Mouse (Mus musculus): Measurements from ENCODE around the gene Ston1.

The Ston1 gene

DNA sequence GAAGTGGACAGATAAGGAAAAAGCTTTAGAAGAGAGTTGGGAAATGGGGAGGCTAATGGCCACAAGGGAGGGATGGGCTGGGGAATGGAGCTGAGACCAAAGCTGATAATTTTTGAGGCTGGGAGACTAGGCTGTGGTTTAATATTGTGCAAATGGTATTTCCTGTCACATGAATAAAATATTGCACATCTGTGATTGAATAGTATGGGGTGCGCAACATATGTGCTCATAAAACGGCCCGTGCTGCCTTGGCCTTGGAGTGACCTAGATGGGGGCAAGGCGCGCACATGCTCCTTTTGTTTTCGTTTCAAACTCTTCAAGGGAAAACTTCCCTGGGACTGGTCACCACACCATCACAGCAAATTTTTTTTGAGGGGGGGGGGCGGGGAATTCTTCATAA, 28.4 kb downstream of the Ston1 start:
- DNase-seq (ENCODE audit: low read depth, low spot score): no peak

- no peak for DNase-seq (ENCODE audit: low read depth, low spot score)
Measured at GRCm38 (mm10) chr17:88626347-88626811, 28.9 kb downstream of the Ston1 start.

DNA sequence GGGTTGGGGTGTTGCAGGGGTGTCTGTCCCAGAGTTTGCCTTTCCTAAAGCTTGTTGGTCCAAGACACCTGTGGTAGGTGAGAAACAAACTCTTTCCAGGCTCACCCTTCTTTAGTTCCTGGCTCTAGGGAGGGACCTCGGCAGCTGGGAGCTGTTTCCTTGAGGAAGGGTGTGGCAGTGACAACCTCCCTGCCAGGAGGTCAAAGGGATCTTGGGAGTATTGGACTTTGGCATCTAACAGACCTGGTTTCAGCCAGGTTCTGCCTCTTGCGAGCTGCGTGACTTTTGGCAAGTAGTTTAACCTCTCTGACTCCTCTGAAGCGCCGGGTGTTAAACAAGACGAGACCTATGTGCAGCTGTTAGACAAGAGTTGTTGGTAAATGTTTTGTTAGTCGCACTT, 29.7 kb downstream of the Ston1 start:
- no peak for DNase-seq (ENCODE audit: low read depth, low spot score)

DNA sequence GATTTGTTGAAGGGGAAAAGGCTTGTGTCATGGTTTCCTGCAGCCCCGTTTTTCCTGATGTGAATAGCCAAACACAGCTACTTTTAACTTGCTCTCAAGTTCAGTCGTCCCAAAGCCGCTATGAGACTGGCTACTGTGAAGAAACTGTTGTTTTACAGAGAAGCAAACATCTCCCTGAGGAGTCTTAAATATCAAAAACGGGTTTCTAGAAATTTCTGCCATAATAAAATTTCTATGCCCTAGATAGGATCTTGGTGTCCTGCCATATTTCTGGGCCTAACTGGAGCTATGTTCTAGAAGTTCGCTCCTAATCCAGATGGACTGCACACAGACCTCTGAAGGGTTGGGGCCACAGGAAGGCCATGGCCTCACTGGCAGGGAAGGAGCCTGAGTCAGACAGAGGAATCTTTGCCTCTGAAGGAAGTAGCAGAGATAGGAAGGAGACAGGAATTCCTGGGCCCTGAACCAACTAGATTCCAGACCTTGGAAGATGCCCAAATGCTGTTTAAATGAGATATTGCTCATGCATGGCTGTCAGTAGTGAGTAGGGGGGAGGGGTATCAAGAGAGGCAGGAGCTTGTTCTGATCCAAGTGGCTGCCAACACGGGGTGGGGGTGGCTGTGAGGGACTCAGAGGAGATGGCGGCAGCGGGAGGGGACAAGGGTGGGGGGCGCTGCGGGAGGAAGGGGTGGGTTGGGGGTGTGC, 31.3 kb downstream of the Ston1 start:
- DNase-seq (ENCODE audit: low read depth, low spot score): no peak

DNA sequence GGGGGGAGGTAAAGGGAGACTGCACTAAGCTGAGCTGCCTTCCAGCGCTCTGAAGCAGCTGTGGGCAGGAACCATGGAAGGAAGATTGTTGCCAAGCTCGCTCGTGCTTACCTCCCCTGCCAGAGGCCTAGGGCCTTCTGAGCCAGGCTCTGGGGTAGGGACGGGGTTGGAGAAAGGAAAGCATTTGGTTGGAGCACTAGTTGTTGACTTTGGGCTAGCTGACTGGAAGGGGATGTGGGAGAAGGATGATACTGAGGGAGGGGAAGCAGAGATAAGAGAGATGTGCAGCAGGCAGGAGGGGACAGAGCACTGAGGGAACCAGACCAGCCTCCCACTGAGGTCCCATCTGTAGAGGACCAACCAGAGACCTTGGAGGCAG, 31.9 kb downstream of the Ston1 start:
- DNase-seq (ENCODE audit: low read depth, low spot score): no peak

GRCm38 (mm10) chr17:88629931-88630553, 32.6 kb downstream of the Ston1 start:
- DNase-seq (ENCODE audit: low read depth, low spot score): no peak

- DNase-seq (ENCODE audit: low read depth, low spot score): no peak
Measured at GRCm38 (mm10) chr17:88630554-88630948, 33.1 kb downstream of the Ston1 start.

DNA sequence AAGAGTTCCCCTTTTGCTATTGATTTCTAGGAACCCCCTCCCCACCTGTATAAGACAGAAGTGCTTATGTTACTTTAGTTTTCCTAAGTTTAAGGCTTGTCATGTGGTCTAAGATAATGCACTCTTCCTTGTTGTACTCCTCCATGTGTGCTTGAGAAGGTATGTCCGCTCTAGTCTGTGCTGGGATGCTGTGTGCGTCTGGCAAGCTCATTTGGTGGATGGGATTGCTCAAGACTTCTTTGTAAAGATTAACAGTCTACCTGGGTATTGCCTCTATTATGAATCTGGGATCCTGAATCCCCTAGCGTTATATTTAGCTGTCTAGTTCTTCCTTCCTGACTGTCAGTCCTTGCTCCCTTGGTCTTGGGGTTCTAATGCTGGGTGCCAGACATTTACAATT, 35.1 kb downstream of the Ston1 start:
- no peak for DNase-seq (ENCODE audit: low read depth, low spot score)

GRCm38 (mm10) chr17:88636076-88636475, 38.6 kb downstream of the Ston1 start:
- DNase-seq (ENCODE audit: low read depth, low spot score): no peak

GRCm38 (mm10) chr17:88636587-88636986, 39.1 kb downstream of the Ston1 start:
- no peak for DNase-seq (ENCODE audit: low read depth, low spot score)

DNA sequence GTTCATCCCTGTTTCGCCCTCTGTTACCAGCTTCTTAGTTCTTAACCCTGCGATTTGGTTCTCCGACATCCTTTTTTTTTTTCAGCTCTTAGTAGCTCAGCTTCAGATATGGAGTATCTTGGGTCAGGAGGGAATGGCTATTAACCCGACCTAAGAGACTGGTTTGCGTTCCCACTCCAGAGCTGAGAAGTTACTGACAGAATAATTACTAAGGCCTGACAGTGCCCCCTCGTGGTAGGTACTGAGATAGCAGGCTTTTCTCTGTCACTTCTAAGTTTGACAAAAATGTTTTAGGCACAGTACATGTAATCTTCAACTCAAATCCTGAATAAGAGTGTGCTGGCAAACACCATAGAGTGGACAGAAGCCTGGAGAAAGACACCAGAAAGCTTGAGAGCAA, 43.5 kb downstream of the Ston1 start:
- DNase-seq (ENCODE audit: low read depth, low spot score): peak; percentile 55

- no peak for DNase-seq (ENCODE audit: low read depth, low spot score)
Measured at GRCm38 (mm10) chr17:88641836-88642235, 44.4 kb downstream of the Ston1 start.

- DNase-seq (ENCODE audit: low read depth, low spot score): no peak
Measured at GRCm38 (mm10) chr17:88644876-88645275, 47.4 kb downstream of the Ston1 start.

GRCm38 (mm10) chr17:88645299-88645698, 47.8 kb downstream of the Ston1 start:
- DNase-seq (ENCODE audit: low read depth, low spot score): no peak

GRCm38 (mm10) chr17:88647149-88647548, 49.7 kb downstream of the Ston1 start:
- DNase-seq (ENCODE audit: low read depth, low spot score): no peak

- DNase-seq (ENCODE audit: low read depth, low spot score): peak; percentile 58
Measured at GRCm38 (mm10) chr17:88652010-88652409, 54.5 kb downstream of the Ston1 start.

GRCm38 (mm10) chr17:88652702-88653374, 55.4 kb downstream of the Ston1 start:
- peak; percentile 72 for DNase-seq (ENCODE audit: low read depth, low spot score)

DNA sequence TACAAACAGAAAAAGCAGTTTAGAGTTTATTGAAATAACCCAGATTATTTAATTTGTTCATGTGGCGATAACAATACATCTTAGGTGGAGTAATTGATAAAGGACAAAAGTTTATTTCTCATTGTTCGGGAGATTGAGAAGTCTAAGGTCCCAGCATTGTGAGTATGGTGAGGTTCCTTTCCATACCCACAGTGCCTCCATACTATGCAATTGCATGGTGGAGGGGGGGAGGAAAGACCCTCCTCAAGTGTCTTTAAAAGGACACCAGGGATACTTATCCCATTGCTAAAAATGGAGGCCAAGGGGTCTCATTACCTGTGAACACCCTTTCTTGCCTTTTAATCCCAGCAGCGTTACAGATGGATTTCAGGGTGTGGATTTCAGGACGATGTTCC, 55.9 kb downstream of the Ston1 start:
- DNase-seq (ENCODE audit: low read depth, low spot score): no peak

DNA sequence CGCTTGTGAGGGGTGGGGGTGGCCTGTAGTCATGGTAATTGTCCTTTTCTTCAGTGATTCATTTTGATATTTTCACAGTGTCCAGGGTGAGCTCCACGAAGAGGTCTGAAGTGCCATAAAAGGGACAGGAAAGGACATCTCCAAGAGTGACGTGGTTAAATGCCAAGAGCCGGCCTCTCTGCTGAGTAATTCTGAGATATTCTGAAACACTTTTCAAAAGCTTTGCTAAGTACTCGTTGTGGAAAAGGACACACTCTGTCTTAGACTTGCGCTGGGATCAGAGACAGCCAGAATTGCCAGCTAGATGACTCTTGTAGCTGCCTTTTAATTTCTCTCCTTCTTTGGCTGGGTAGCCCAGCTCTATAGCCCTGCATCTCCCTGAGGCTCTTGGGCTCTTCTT, 61.0 kb downstream of the Ston1 start:
- DNase-seq (ENCODE audit: low read depth, low spot score): no peak

DNA sequence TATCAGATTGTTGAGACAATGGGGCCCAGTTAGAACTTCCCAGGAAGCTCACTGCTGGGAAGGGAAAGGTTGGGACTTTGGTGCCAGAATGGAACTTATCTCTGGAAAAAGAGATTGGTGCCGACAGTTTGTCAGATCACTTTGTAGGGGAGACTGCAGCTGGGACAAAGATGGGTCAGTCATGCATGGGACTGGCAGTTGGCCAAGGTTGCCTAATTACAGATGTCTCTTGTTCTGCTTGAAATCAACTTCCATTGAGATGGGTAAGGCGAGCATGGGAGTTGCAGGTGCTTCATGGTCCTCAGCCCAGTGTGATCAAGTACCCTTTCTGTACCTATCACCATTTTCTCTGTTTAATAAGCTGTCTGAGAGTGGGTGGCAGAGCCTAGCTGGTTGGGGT, 68.6 kb downstream of the Ston1 start:
- DNase-seq (ENCODE audit: low read depth, low spot score): no peak

GRCm38 (mm10) chr17:88668452-88668851, 71.0 kb downstream of the Ston1 start, which contains the start of gene Gtf2a1l:
Gtf2a1l (plus strand) TSS chr17:88668660.
- peak; percentile 61 for DNase-seq (ENCODE audit: low read depth, low spot score)

GRCm38 (mm10) chr17:88669921-88670320, 72.4 kb downstream of the Ston1 start:
- DNase-seq (ENCODE audit: low read depth, low spot score): no peak

DNA sequence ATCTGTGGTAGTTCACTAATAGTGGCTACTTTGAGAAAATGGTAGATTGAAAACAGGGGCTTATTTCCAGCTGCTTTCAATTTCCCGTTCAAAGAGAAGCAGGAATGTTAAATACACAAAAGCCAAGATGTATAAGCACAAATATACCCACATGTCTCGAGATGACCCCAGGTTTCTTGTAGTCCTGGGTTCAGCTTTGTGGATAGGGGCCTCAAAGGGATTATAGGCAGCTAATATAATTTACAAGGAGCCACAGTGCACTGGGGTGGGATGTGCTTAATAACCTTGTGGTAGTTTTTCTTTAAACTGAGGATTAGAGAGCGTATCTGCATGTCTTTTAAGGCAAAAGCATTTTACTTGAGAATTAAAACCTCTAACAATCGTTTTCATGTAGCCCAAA, 73.3 kb downstream of the Ston1 start:
- no peak for DNase-seq (ENCODE audit: low read depth, low spot score)
